Mouse (Mus musculus) heart, postnatal 0 days (tissue): ENCODE data around the gene Ascl3. TPM values are rescaled to one million over a fixed set of nuclear protein-coding genes. Genes with fewer than 3 reads are reported as not detected.
A peak's percentile ranks its signal among the peaks of the same experiment; 100 is the strongest.

Experiments
- ATAC-seq: fragments of 200-750 bp; cut with Nextera tagmentation; 2 replicates; pipeline ENCODE4 v1.8.0; 2017; ENCODE audit warnings: low read depth, moderate number of reproducible peaks, moderate library complexity; ENCODE audit not compliant: insufficient read depth
- DNase-seq: peaks from one replicate; pipeline ENCODE4 v3.0.0-alpha.2; 2016; ENCODE audit warnings: low spot score
- H3K27ac ChIP-seq: fragments of 300-500 bp; sonication (generic); 2 replicates; pipeline ENCODE4 v1.5.1; 2014; ENCODE audit warnings: low read depth, mild to moderate bottlenecking
- H3K27me3 ChIP-seq: fragments of 300-500 bp; sonication (generic); 2 replicates; pipeline ENCODE4 v1.6.1; 2014; ENCODE audit warnings: low read length, mixed read lengths; ENCODE audit not compliant: control insufficient read depth, insufficient read depth
- H3K36me3 ChIP-seq: fragments of 300-500 bp; sonication (generic); replicated peaks from 2 replicates; pipeline ENCODE4 v1.6.1; 2014; ENCODE audit warnings: low read length, mixed read lengths; ENCODE audit not compliant: control insufficient read depth, insufficient read depth
- H3K4me1 ChIP-seq: fragments of 300-500 bp; sonication (generic); 2 replicates; pipeline ENCODE4 v1.6.1; 2014; ENCODE audit warnings: antibody characterized with exemption; ENCODE audit not compliant: control insufficient read depth, insufficient read depth
- H3K4me2 ChIP-seq: fragments of 300-500 bp; sonication (generic); 2 replicates; pipeline ENCODE4 v1.6.1; 2014; ENCODE audit warnings: low read depth, mild to moderate bottlenecking, low read length, moderate library complexity
- H3K4me3 ChIP-seq: fragments of 300-500 bp; sonication (generic); 2 replicates; pipeline ENCODE4 v1.5.1; 2014; ENCODE audit warnings: low read depth, low read length
- H3K9ac ChIP-seq: fragments of 300-500 bp; sonication (generic); replicated peaks from 2 replicates; pipeline ENCODE4 v1.6.1; 2014; ENCODE audit warnings: low read depth, low read length, mixed read lengths
- H3K9me3 ChIP-seq: fragments of 300-500 bp; sonication (generic); replicated peaks from 2 replicates; pipeline ENCODE4 v1.6.1; 2016; ENCODE audit warnings: low read length; ENCODE audit not compliant: control insufficient read depth
- CTCF ChIP-seq: IDR thresholded peaks from 2 replicates; pipeline ENCODE4 v1.5.1; 2016; ENCODE audit warnings: antibody characterized with exemption, control low read depth, low read depth
- EP300 ChIP-seq: IDR thresholded peaks from 2 replicates; pipeline ENCODE4 v1.6.1; 2016; ENCODE audit warnings: antibody characterized with exemption, low read depth
- WGBS: fragments of 180-500 bp; shearing (Covaris S2); extraction: QIAGEN DNeasy Blood & Tissue Kit; methylation state at CpG from one replicate; pipeline ENCODE4 v1.1.7; 2014; 5-methylcytosine and 5-hydroxymethylcytosine counted together
- polyA plus RNA-seq: library from polyadenylated mRNA; unstranded; fragments of >200 nt; fragmentation: Nextera tagmentation; extraction: Ambion mirVana; gene quantifications from 2 replicates; pipeline ENCODE4 v1.2.1, GENCODE M21; 2015
- total RNA-seq: library from RNA; depleted of rRNA; stranded (reverse); fragments of >200 nt; gene quantifications from 2 replicates; pipeline ENCODE4 v1.2.3, GENCODE M21; 2014; ENCODE audit warnings: low replicate concordance

The Ascl3 gene
- total and polyA plus RNA-seq, 2 experiments from 2014 or later, result not detected

DNA sequence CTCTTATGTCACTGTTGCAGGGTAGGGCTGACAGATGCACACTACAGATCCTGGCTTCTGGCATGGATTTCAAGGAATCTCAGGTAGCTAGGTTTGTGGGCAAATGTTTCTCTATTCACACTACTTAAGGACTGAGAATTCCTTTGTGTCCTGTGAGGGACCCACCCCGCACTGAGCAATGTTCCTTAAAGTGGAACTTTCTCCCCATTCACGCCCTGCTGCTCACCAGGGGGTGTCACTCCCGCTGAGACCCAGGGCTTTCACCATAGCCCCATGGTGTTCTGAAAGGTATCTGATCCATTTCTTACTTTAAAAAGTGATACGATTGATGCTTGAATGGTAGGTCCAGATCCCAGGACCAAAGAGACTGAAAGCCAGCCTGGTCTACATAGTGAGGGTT, 28.8 kb downstream of the Ascl3 start:
- H3K4me1 ChIP-seq, result 0 out of 2 replicates have a peak, but pooled peaks cover 2% of the 10 kb centered on the region
- no peak for ATAC-seq
- H3K36me3 ChIP-seq, result no peaks in the 10 kb centered on the region
- no peak overlapping the region for H3K4me3 ChIP-seq
- H3K27ac ChIP-seq, result no peak overlapping the region
- DNase-seq, result no peak
- 54% methylated on average over 4 of the region's 4 CpGs for WGBS
- TF ChIP-seq CTCF (no peak), EP300 (no peak)
- no peaks in the 10 kb centered on the region for H3K27me3 ChIP-seq
- H3K9me3 ChIP-seq, result no peaks in the 10 kb centered on the region
- H3K9ac ChIP-seq, result no peak overlapping the region
- H3K4me2 ChIP-seq, result peak overlapping the region; percentile 67; the same call in 1 of the 2 replicates

- H3K4me1 ChIP-seq, result 0 out of 2 replicates have a peak, but pooled peaks cover 2% of the 10 kb centered on the region
- H3K9ac ChIP-seq, result no peak overlapping the region
- no peak overlapping the region for H3K4me3 ChIP-seq
- TF ChIP-seq CTCF (no peak), EP300 (no peak)
- ATAC-seq, result no peak
- H3K27me3 ChIP-seq, result no peaks in the 10 kb centered on the region
- H3K4me2 ChIP-seq, result no peak overlapping the region
- H3K36me3 ChIP-seq, result no peaks in the 10 kb centered on the region
- no peak for DNase-seq
- H3K9me3 ChIP-seq, result no peaks in the 10 kb centered on the region
- no peak overlapping the region for H3K27ac ChIP-seq
These were observed 31.3 kb downstream of the Ascl3 start for GRCm38 (mm10) chr7:109700213-109700612.

DNA sequence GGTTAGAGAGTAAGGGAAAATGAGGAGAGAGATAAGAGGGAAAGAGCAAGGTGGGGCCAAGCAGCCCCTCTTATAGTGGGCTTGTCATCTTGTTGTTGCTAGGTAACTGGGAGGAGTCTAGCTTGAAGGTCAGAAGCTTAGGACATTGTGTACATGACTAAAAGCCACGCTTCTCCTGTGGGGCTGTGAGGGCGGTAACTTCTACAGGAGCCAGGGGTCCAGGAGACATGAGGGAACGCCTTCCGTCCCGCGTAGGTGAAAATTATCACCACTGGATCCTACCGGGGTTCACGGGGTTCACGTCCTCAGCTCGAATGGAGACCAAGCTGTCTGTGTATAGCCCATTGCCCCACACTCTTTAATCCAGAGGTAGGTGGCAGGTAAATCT, 36.2 kb downstream of the Ascl3 start:
- Histone ChIP-seq H3K9ac (no peak overlapping the region), H3K4me2 (no peak overlapping the region), H3K36me3 (no peaks in the 10 kb centered on the region), H3K27ac (no peak overlapping the region), H3K4me1 (no peaks in the 10 kb centered on the region), H3K4me3 (no peak overlapping the region), H3K9me3 (no peaks in the 10 kb centered on the region), H3K27me3 (no peaks in the 10 kb centered on the region)
- no peak for ATAC-seq
- WGBS, result 89% methylated on average over 10 of the region's 10 CpGs
- TF ChIP-seq CTCF (no peak), EP300 (no peak)
- no peak for DNase-seq

DNA sequence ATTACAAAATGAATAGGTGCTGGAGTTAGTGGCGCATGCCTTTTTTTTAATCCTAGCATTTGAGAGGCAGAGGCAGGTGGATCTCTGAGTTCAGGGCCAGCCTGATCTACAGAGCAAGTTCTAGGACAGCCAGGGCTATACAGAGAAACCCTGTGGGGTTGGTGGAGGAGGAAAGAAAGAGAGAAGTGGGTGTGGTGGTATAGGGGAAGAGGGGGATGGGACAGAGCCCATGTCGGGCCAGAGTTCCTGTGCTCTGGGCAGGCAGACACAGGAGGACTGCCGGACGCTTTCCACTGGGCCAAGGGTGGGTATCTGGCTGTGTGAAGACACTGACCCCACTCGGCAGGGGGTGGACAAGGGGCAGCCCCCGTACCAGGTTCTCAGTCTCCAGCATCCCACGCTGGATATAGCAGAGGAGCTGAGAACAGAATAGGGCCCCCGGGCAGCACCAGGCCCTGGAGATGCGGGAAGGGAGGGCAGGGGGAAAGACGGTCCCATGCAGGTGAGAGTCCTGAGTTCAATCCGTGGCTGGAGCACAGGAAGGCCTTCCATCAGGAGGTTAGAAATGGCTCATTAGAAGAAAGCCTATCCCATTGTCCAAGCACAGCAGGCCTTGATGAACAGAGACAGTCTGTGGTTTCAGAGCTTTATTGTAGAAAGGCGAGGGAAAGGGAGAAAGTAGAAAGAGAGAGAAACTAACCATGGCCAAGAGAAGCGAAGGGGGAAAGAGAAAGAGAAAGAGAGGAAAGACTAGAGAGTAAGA, 36.8 kb downstream of the Ascl3 start:
- Histone ChIP-seq H3K36me3 (no peaks in the 10 kb centered on the region), H3K27me3 (no peaks in the 10 kb centered on the region), H3K27ac (no peak overlapping the region), H3K9ac (no peak overlapping the region), H3K4me3 (no peak overlapping the region), H3K4me2 (no peak overlapping the region), H3K4me1 (no peaks in the 10 kb centered on the region), H3K9me3 (no peaks in the 10 kb centered on the region)
- DNase-seq (no peak), ATAC-seq (no peak)
- 86% methylated on average over 13 of the region's 13 CpGs for WGBS
- TF ChIP-seq EP300 (no peak), CTCF (no peak)

DNA sequence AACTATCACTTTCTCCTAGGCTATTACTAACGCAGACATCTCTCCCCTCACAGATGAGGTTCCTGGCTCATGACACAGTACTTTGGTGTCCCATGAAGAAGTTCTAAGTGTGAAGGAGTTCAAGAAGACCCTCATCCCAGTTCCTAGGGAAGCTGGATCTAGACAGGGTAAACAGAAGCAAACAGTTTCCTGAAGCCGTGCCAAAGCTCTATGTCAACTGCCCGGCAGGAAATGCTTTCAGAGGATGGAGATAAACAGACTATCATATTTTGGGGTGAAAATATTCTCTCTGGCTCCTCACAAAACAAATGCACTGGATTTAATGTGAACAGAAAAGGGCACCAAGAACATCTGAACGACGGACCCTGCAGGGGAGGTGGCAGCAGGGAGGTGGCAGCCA, 40.6 kb downstream of the Ascl3 start:
- no peak overlapping the region for H3K4me2 ChIP-seq
- H3K9ac ChIP-seq, result no peak overlapping the region
- no peaks in the 10 kb centered on the region for H3K27me3 ChIP-seq
- TF ChIP-seq CTCF, result no peak
- ATAC-seq (no peak), DNase-seq (no peak)
- no peak overlapping the region for H3K27ac ChIP-seq
- H3K4me1 ChIP-seq, result no peaks in the 10 kb centered on the region
- no peaks in the 10 kb centered on the region for H3K36me3 ChIP-seq
- 57% methylated on average over 5 of the region's 5 CpGs for WGBS
- no peaks in the 10 kb centered on the region for H3K9me3 ChIP-seq
- no peak overlapping the region for H3K4me3 ChIP-seq

GRCm38 (mm10) chr7:109690101-109690500, 41.4 kb downstream of the Ascl3 start:
- Histone ChIP-seq H3K9ac (no peak overlapping the region), H3K4me3 (no peak overlapping the region), H3K4me2 (no peak overlapping the region), H3K4me1 (no peaks in the 10 kb centered on the region), H3K27ac (no peak overlapping the region), H3K9me3 (no peaks in the 10 kb centered on the region), H3K27me3 (no peaks in the 10 kb centered on the region), H3K36me3 (no peaks in the 10 kb centered on the region)
- 80% methylated on average over 3 of the region's 3 CpGs for WGBS
- TF ChIP-seq CTCF, result peak; percentile 30
- no peak for TF ChIP-seq EP300
- ATAC-seq, result no peak
- DNase-seq, result no peak
